Mouse (Mus musculus): ENCODE data around the gene D16Ertd472e. TPM values are rescaled to one million over a fixed set of nuclear protein-coding genes. Genes with fewer than 3 reads are reported as not detected.
"Not testable (repeated sequence)": the region's sequence is repeated elsewhere in the genome, so short reads cannot be mapped to it uniquely, and the experiment has no call there.

Gene D16Ertd472e
- total RNA-seq, 2 experiments from 2014 or later, result 6.4 to 7.3 TPM

- no peak for DNase-seq (ENCODE audit: extremely low spot score in 1 of 2, low spot score in 2 of 2)
- intact Hi-C loops (cut with DNase I), result no loop called here
Measured at GRCm38 (mm10) chr16:78518697-78519096, 57.8 kb downstream of the D16Ertd472e start.

- intact Hi-C loops (cut with DNase I), result no loop called here
Measured at GRCm38 (mm10) chr16:78517171-78517570, 59.3 kb downstream of the D16Ertd472e start.

GRCm38 (mm10) chr16:78511526-78511925 lies 65.0 kb downstream of the D16Ertd472e start:
- DNase-seq (ENCODE audit: extremely low spot score in 1 of 2, low spot score in 2 of 2), result no peak
- intact Hi-C loops (cut with DNase I), result no loop called here

More at GRCm38 (mm10) chr16:78517171-78517570, 59.3 kb downstream of the D16Ertd472e start:
- DNase-seq (ENCODE audit: extremely low spot score in 1 of 2, low spot score in 2 of 2), result no peak

GRCm38 (mm10) chr16:78502492-78502891 lies 74.0 kb downstream of the D16Ertd472e start:
- DNase-seq (ENCODE audit: extremely low spot score in 1 of 2, low spot score in 2 of 2), result no peak
- intact Hi-C loops (cut with DNase I), result no loop called here

- DNase-seq (ENCODE audit: extremely low spot score in 1 of 2, low spot score in 2 of 2); intact Hi-C loops (cut with DNase I): not testable (repeated sequence)
Measured at GRCm38 (mm10) chr16:78492696-78493095, 83.8 kb downstream of the D16Ertd472e start.

GRCm38 (mm10) chr16:78490779-78491178 lies 85.7 kb downstream of the D16Ertd472e start:
- intact Hi-C loops (cut with DNase I), result no loop called here

More at GRCm38 (mm10) chr16:78490779-78491178, 85.7 kb downstream of the D16Ertd472e start:
- DNase-seq (ENCODE audit: extremely low spot score in 1 of 2, low spot score in 2 of 2), result no peak

Other genes with a start within 250 kb of the D16Ertd472e start
- 1 to 10 TPM; 5.5 to 6.9 TPM for gene Btg3, start 199.5 kb downstream of the D16Ertd472e start, total RNA-seq (2021)